Mouse (Mus musculus) limb, embryonic 13.5 days (tissue): ENCODE data around the gene Cgref1. TPM values are rescaled to one million over a fixed set of nuclear protein-coding genes. Genes with fewer than 3 reads are reported as not detected.

Source experiments
- ATAC-seq: fragments of 200-750 bp; cut with Nextera tagmentation; 2 replicates; pipeline ENCODE4 v1.8.0; 2017; ENCODE audit warnings: low read depth, moderate number of reproducible peaks, moderate TSS enrichment; ENCODE audit not compliant: low FRiP score
- H3K27ac ChIP-seq: fragments of 300-500 bp; sonication (generic); 2 replicates; pipeline ENCODE4 v1.5.1; 2015; ENCODE audit warnings: inconsistent platforms, mild to moderate bottlenecking, moderate library complexity
- H3K27me3 ChIP-seq: fragments of 300-500 bp; sonication (generic); 2 replicates; pipeline ENCODE4 v1.6.1; 2015; ENCODE audit warnings: mild to moderate bottlenecking, inconsistent platforms
- H3K36me3 ChIP-seq: fragments of 300-500 bp; sonication (generic); 2 replicates; pipeline ENCODE4 v1.6.1; 2015; ENCODE audit warnings: inconsistent platforms, mild to moderate bottlenecking, moderate library complexity
- H3K4me1 ChIP-seq: fragments of 300-500 bp; sonication (generic); 2 replicates; pipeline ENCODE4 v1.6.1; 2015; ENCODE audit warnings: inconsistent platforms
- H3K4me2 ChIP-seq: fragments of 300-500 bp; sonication (generic); replicated peaks from 2 replicates; pipeline ENCODE4 v1.6.1; 2015; ENCODE audit warnings: inconsistent platforms, mild to moderate bottlenecking, moderate library complexity
- H3K4me3 ChIP-seq: fragments of 300-500 bp; sonication (generic); 2 replicates; pipeline ENCODE4 v1.5.1; 2015; ENCODE audit warnings: moderate library complexity, mild to moderate bottlenecking, inconsistent platforms
- H3K9ac ChIP-seq: fragments of 300-500 bp; sonication (generic); 2 replicates; pipeline ENCODE4 v1.6.1; 2015; ENCODE audit warnings: mild to moderate bottlenecking, inconsistent platforms
- H3K9me3 ChIP-seq: fragments of 300-500 bp; sonication (generic); 2 replicates; pipeline ENCODE4 v1.6.1; 2016; ENCODE audit warnings: inconsistent platforms
- WGBS: fragments of 180-500 bp; shearing (Covaris S2); methylation state at CpG from one replicate; pipeline ENCODE4 v1.1.7; 2015; 5-methylcytosine and 5-hydroxymethylcytosine counted together
- polyA plus RNA-seq: library from polyadenylated mRNA; unstranded; fragments of >200 nt; fragmentation: Nextera tagmentation; extraction: Ambion mirVana; gene quantifications from 2 replicates; pipeline ENCODE4 v1.2.1, GENCODE M21; 2015

Gene Cgref1
- polyA plus RNA-seq, 1 experiment from 2014 or later: 8.7 TPM

DNA sequence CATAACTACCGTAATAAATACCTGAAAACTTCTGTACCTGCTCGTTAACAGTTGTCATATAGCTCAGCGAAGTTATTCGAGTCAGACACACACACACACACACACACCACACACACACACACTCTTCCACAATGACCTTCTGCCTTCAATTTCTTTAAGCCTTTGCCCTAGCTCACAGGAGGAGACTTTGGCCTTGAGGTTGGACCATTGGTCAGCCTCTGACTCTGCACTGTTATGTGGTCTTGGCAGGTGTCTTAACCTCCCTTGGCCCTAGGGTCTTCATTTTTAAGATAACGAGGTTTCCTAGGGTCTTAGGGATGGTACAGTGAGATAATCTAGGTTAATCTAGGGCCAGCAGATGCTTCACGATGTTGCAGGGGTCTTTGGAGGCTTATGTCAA is 1.0 kb downstream of the Cgref1 start:
- no peak for ATAC-seq
- Histone ChIP-seq H3K9ac (no peak overlapping the region), H3K9me3 (no peaks in the 10 kb centered on the region), H3K27ac (no peak overlapping the region), H3K4me3 (no peak overlapping the region), H3K27me3 (peaks cover 18% of the 10 kb centered on the region), H3K4me1 (peaks cover 13% of the 10 kb centered on the region), H3K36me3 (no peaks in the 10 kb centered on the region), H3K4me2 (peak overlapping the region; percentile 92; the same call in 1 of the 2 replicates)
- 81% methylated on average over 6 of the region's 6 CpGs for WGBS

DNA sequence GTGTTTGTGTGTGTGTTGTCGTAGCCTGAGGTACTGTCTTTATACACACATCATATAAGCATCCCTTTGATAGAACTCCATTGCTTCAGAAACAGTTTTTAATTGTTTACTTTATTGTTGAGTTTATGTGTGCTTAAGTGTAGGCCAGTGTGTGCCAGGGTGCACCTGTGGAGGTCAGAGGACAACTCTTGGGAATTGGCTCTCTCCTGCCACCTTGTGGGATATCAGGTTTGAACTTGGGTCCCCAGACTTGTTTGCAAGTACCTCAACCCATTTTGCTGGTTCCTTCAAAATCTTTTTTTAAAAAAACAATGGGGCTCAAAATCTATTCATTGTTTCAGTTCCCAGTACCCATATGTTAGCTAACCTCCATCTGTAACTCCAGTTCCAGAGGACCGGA is 2.4 kb downstream of the Cgref1 start:
- no peaks in the 10 kb centered on the region for H3K36me3 ChIP-seq
- H3K4me1 ChIP-seq: 0 out of 2 replicates have a peak, but pooled peaks cover 4% of the 10 kb centered on the region
- H3K27me3 ChIP-seq: peaks cover 18% of the 10 kb centered on the region
- no peaks in the 10 kb centered on the region for H3K9me3 ChIP-seq
- WGBS: 96% methylated on average over 2 of the region's 2 CpGs
- H3K4me3 ChIP-seq: no peak overlapping the region
- H3K4me2 ChIP-seq: no peak overlapping the region
- ATAC-seq: no peak
- H3K27ac ChIP-seq: no peak overlapping the region
- no peak overlapping the region for H3K9ac ChIP-seq

DNA sequence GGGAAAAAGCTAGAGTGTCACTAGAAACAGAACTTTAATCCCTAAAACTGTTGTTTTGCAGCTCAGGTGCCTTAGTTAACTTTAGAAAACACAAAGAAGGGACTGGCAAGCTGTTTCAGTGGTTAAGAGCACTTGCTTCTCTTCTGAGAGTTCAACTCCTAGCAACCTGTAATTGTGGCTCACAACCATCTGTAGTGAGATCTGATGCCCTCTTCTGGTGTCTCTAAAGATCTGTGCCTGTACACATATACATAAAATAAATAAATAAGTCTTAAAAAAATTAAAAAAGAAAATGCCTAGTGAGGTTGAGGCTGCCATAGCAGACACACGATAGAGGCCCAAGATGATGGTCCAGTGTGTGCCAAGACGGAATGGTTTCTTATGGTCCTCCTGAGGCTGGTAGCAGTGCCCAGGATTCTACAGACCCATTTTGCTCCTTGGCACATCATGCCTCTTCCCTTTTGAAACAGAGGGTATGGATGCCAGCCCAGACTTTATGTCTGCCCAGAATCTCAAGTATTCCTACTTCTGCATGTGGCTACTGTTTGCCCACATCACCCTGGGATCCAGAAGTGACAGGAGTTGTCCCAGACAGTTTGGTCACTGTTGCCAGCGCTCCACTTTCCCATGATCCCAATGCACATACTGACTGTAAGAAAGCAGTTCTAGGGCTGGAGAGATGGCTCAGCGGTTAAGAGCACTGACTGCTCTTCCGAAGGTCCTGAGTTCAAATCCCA is 10.5 kb downstream of the Cgref1 start:
- H3K27me3 ChIP-seq: no peaks in the 10 kb centered on the region
- no peaks in the 10 kb centered on the region for H3K9me3 ChIP-seq
- H3K4me3 ChIP-seq: no peak overlapping the region
- H3K4me2 ChIP-seq: no peak overlapping the region
- H3K27ac ChIP-seq: no peak overlapping the region
- no peak for ATAC-seq
- H3K9ac ChIP-seq: no peak overlapping the region
- no peaks in the 10 kb centered on the region for H3K36me3 ChIP-seq
- 90% methylated on average over 5 of the region's 5 CpGs for WGBS
- H3K4me1 ChIP-seq: peaks cover 5% of the 10 kb centered on the region; the same call in 1 of the 2 replicates

DNA sequence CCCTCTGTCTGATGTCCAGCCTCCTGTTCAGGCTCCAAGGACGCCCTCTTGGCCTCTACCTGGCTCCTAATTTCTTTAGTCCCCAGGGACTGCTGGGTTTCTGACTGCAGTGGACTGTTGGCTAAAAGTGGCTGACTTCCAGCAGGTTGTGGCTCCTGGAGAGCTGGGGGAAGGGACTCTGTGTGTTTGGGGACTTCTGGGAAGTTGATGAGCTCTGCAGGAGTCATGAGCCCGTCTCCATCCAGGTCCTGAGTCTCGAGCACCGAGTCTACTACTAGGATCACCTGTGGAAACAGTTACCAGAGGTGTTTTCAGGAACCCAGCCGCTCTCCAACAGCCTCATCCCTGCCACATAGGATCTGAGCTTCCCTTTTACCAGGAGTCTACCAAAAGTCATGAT is 11.7 kb downstream of the Cgref1 start:
- H3K27ac ChIP-seq: no peak overlapping the region
- ATAC-seq: no peak
- no peaks in the 10 kb centered on the region for H3K36me3 ChIP-seq
- H3K4me3 ChIP-seq: no peak overlapping the region
- H3K4me1 ChIP-seq: peaks cover 5% of the 10 kb centered on the region; the same call in 1 of the 2 replicates
- H3K9ac ChIP-seq: no peak overlapping the region
- WGBS: 62% methylated on average over 5 of the region's 5 CpGs
- H3K27me3 ChIP-seq: no peaks in the 10 kb centered on the region
- H3K9me3 ChIP-seq: no peaks in the 10 kb centered on the region
- no peak overlapping the region for H3K4me2 ChIP-seq

DNA sequence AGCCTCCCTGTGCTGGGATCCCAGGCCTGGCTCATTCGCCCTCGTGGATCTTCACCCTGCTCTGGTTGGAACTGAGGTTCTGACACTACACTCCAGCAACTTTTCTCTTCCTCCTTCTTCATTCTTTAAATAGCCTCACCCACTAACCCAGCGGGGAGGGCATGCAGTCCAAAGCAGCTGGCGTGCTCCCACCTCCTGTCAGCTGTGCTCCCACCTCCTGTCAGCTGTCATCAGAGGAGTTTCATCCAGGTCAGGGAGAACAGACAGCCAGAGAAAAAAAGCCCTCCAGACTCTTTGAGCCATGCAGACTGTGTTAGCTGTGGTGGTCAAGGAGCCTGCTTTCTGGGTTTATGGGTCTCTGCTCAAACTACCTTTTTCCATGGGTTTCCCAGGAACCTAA is 14.0 kb downstream of the Cgref1 start:
- H3K9me3 ChIP-seq: no peaks in the 10 kb centered on the region
- no peaks in the 10 kb centered on the region for H3K27me3 ChIP-seq
- WGBS: 70% methylated on average over 4 of the region's 4 CpGs
- no peak overlapping the region for H3K9ac ChIP-seq
- peaks cover 9% of the 10 kb centered on the region; the same call in 1 of the 2 replicates for H3K4me1 ChIP-seq
- no peak overlapping the region for H3K4me2 ChIP-seq
- no peak for ATAC-seq
- H3K4me3 ChIP-seq: no peak overlapping the region
- H3K36me3 ChIP-seq: no peaks in the 10 kb centered on the region
- H3K27ac ChIP-seq: no peak overlapping the region

DNA sequence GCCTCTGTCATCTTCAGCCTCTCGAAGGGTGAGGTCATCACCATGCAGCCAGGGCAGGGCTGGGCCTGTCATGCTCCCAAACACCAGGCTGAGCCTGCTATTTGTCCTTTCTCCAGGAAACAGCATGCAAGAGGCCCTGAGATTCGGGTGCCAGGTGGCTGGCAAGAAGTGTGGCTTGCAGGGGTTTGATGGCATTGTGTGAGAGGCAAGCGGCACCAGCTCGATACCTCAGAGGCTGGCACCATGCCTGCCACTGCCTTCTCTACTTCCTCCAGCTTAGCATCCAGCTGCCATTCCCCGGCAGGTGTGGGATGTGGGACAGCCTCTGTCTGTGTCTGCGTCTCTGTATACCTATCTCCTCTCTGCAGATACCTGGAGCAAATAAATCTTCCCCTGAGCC is 14.5 kb downstream of the Cgref1 start:
- ATAC-seq: no peak
- H3K4me2 ChIP-seq: no peak overlapping the region
- no peak overlapping the region for H3K27ac ChIP-seq
- no peaks in the 10 kb centered on the region for H3K36me3 ChIP-seq
- 78% methylated on average over 6 of the region's 6 CpGs for WGBS
- no peak overlapping the region for H3K4me3 ChIP-seq
- H3K4me1 ChIP-seq: peaks cover 9% of the 10 kb centered on the region; the same call in 1 of the 2 replicates
- H3K27me3 ChIP-seq: no peaks in the 10 kb centered on the region
- no peaks in the 10 kb centered on the region for H3K9me3 ChIP-seq
- 0 out of 2 replicates have a peak overlapping the region, but pooled peaks have one; percentile 13 for H3K9ac ChIP-seq

DNA sequence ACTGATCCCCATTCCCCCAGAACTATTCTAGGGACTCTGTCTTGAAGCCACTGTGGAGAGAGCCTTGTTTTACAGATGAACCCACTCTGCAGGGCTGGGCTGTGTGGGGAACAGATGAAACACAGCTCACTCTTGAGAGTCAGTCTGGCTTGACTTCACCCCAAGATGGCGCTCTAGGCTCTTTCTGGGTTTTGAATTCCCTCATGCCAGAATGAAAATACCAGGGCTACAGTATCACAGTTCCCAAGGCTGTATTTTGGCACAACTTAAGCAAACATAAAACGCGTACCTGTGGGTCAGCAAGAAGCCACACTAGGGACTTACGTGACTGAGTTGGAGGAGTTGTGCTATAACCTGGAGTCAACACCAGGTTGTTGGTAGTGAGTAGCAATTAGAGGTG is 15.3 kb downstream of the Cgref1 start:
- Histone ChIP-seq H3K27me3 (no peaks in the 10 kb centered on the region), H3K4me1 (peaks cover 9% of the 10 kb centered on the region; the same call in 1 of the 2 replicates), H3K36me3 (peaks cover 3% of the 10 kb centered on the region; the same call in 1 of the 2 replicates), H3K27ac (no peak overlapping the region), H3K9ac (no peak overlapping the region), H3K4me3 (no peak overlapping the region), H3K9me3 (no peaks in the 10 kb centered on the region), H3K4me2 (no peak overlapping the region)
- 41% methylated on average over 4 of the region's 4 CpGs for WGBS
- ATAC-seq: peak; percentile 34; the same call in 1 of the 2 replicates

DNA sequence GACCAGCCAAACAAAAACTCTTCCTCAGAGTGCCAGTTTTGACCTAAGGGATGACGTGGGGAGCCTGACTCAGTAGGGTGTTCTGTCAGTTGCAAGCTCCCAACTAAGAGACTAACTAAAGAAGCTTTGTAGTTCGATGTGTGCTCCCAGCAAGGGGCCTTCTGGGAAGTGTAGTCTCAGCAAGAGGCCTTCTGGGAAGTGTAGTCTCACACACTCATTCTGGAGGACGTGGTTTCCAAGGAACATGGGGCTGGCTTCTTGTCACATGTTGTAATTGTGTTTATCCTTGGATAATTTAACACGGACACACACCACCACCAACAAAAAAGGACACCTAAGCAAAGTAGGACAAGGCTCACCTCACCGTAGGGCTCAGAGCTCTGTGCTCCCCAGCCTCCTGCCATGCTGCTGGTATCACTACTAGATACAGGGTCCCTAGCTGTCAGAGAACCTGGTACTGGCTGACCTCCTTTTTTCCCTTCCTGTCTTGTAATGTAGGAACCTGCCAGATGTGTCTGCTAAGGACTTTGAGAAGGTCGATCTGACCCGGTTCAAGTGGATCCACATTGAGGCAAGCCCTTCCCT is 17.4 kb downstream of the Cgref1 start:
- H3K4me2 ChIP-seq: peak overlapping the region; percentile 48
- 43% methylated on average over 7 of the region's 7 CpGs for WGBS
- H3K9ac ChIP-seq: no peak overlapping the region
- 0 out of 2 replicates have a peak overlapping the region, but pooled peaks have one; percentile 5 for H3K4me3 ChIP-seq
- no peaks in the 10 kb centered on the region for H3K9me3 ChIP-seq
- no peak overlapping the region for H3K27ac ChIP-seq
- H3K4me1 ChIP-seq: peaks cover 10% of the 10 kb centered on the region
- no peak for ATAC-seq
- H3K27me3 ChIP-seq: no peaks in the 10 kb centered on the region
- peaks cover 6% of the 10 kb centered on the region; the same call in 1 of the 2 replicates for H3K36me3 ChIP-seq

DNA sequence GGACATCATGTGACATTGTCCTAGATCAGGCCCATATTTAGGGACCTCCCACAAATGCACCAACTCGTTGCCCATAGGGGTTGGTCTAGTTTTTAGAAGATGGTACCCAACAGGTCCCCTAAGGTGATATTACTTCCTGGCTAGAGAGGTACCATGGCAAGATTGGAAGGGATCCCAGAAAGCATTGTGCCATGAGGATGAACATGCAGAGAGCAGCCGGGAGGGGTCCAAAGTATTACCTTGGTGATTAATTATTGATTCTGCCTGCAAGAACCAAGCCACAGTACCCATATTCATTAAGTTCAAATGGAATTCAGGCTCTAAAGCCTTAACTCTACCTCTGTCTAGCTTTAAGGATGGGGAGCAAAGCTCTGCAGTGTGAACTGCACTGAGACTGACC is 19.3 kb downstream of the Cgref1 start:
- Histone ChIP-seq H3K36me3 (peaks cover 7% of the 10 kb centered on the region; the same call in 1 of the 2 replicates), H3K4me3 (no peak overlapping the region), H3K9ac (no peak overlapping the region), H3K4me2 (no peak overlapping the region), H3K27ac (no peak overlapping the region), H3K9me3 (no peaks in the 10 kb centered on the region), H3K4me1 (peaks cover 25% of the 10 kb centered on the region), H3K27me3 (no peaks in the 10 kb centered on the region)
- ATAC-seq: no peak
- WGBS: 90% methylated on average over 2 of the region's 2 CpGs

DNA sequence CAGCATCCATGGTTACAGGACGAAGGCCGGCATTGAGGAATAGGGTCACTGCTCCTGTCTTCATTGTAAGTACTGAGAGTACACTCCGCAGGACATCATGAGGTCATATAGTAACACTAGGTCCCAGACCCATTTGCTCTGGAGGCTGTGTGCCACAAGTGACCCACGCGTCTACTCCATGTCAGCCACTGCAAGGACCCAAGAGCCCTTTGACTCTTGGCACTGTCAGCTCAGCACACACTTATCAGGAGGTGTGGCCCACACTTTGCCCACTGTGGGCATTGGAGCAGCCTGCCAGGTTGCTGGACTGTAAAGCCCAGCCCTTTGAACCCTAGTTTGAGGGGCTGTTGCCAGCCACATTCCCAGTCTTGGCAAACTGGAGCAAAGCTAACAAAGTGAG is 20.2 kb downstream of the Cgref1 start:
- H3K27me3 ChIP-seq: no peaks in the 10 kb centered on the region
- H3K9me3 ChIP-seq: no peaks in the 10 kb centered on the region

DNA sequence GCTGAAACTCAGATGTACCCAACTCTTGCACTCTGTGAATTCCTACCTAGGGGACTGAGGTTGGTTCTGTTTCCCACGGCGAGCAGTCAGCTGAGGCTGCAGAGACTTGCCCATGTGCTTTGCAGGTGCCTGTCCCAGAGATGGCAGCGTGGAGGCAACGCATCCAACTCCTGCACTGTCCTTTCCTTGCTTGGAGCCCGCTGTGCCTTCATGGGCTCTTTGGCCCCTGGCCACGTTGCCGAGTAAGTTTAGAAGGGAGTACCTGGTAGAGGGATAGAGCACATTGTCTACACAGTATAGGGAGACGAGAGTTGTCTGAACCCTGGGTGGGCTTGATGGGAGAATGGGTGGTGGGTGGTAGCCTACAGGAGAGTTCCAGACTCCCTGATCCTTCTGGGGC is 20.8 kb downstream of the Cgref1 start:
- H3K4me2 ChIP-seq: no peak overlapping the region
- H3K27ac ChIP-seq: no peak overlapping the region
- H3K4me1 ChIP-seq: peaks cover 35% of the 10 kb centered on the region
- no peak for ATAC-seq
- H3K36me3 ChIP-seq: peaks cover 22% of the 10 kb centered on the region
- H3K27me3 ChIP-seq: no peaks in the 10 kb centered on the region
- H3K4me3 ChIP-seq: no peak overlapping the region
- no peak overlapping the region for H3K9ac ChIP-seq
- WGBS: 78% methylated on average over 8 of the region's 8 CpGs
- no peaks in the 10 kb centered on the region for H3K9me3 ChIP-seq

More for the DNA sequence above, 20.2 kb downstream of the Cgref1 start:
- WGBS: 92% methylated on average over 5 of the region's 5 CpGs
- Histone ChIP-seq H3K4me1 (peaks cover 30% of the 10 kb centered on the region), H3K9ac (no peak overlapping the region), H3K27ac (no peak overlapping the region), H3K4me3 (no peak overlapping the region), H3K36me3 (peaks cover 16% of the 10 kb centered on the region), H3K4me2 (no peak overlapping the region)
- ATAC-seq: no peak

DNA sequence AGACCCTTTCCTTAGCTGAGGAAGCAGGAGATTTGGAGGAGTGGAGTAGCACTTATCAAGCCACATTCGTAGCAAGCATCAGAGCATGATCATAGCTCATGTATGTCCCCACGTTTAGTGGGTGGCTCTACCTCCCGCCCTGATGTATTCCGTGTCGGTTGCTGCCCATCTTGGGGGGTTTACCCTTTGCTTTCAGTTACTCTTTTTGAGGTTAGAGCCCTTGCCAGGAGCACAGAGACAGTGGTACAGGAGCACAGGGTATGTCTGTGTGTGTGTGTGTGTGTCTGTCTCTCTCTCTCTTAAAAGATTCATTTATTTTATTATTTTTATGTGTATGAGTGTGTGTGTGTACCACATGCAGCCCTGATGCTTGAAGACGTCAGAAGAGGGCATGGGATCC is 22.3 kb downstream of the Cgref1 start:
- Histone ChIP-seq H3K27ac (0 out of 2 replicates have a peak overlapping the region, but pooled peaks have one; percentile 15), H3K27me3 (no peaks in the 10 kb centered on the region), H3K4me3 (no peak overlapping the region), H3K4me1 (peaks cover 49% of the 10 kb centered on the region), H3K9me3 (no peaks in the 10 kb centered on the region), H3K36me3 (peaks cover 36% of the 10 kb centered on the region), H3K9ac (no peak overlapping the region), H3K4me2 (peak overlapping the region; percentile 72)
- ATAC-seq: no peak
- 81% methylated on average over 6 of the region's 6 CpGs for WGBS
